Mouse (Mus musculus) heart, postnatal 0 days (tissue): ENCODE results near the gene A430078G23Rik.

Experiments
- CTCF ChIP-seq: IDR thresholded peaks from 2 replicates; pipeline ENCODE4 v1.5.1; 2016; ENCODE audit warnings: antibody characterized with exemption, control low read depth, low read depth
- EP300 ChIP-seq: IDR thresholded peaks from 2 replicates; pipeline ENCODE4 v1.6.1; 2016; ENCODE audit warnings: antibody characterized with exemption, low read depth

DNA sequence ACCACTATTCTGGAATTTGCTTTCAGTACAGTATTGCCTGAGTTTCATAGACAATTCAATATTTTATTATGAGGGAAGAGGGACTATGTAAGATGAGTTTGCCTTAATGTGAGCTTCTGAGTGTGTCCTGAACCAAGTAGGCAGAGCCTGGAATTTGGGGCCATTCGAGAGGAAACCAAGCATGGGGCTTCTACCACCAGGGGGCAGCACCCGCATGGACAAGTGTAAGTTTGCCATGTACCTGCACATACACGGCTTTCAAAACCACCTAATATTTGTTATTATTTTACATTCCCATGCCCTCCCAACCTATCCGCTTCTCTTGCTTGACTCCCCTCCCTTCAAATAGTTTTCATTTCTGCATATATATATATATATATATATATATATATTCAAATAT lies 4.8 kb downstream of the A430078G23Rik start:
- TF ChIP-seq CTCF = peak; percentile 73
- no peak for TF ChIP-seq EP300
